Mouse (Mus musculus) liver, postnatal 0 days (tissue): ENCODE results near the gene Derl3.

Experiments
- CTCF ChIP-seq: sonication (generic); IDR thresholded peaks from 2 replicates; pipeline ENCODE4 v1.5.1; 2016; ENCODE audit warnings: antibody characterized with exemption, low read depth
- EP300 ChIP-seq: IDR thresholded peaks from 2 replicates; pipeline ENCODE4 v1.6.1; 2016; ENCODE audit warnings: antibody characterized with exemption, low read depth, mild to moderate bottlenecking

GRCm38 (mm10) chr10:75848382-75848781 lies 44.8 kb upstream of the Derl3 start:
- TF ChIP-seq CTCF (no peak), EP300 (no peak)
